Mouse (Mus musculus) R1 (cell line): ENCODE data around the gene Map3k9.

Experiments
- DNase-seq: peaks from one replicate; pipeline ENCODE4 v3.0.0-alpha.2; 2018; ENCODE audit warnings: low read depth, low spot score

Gene Map3k9

DNA sequence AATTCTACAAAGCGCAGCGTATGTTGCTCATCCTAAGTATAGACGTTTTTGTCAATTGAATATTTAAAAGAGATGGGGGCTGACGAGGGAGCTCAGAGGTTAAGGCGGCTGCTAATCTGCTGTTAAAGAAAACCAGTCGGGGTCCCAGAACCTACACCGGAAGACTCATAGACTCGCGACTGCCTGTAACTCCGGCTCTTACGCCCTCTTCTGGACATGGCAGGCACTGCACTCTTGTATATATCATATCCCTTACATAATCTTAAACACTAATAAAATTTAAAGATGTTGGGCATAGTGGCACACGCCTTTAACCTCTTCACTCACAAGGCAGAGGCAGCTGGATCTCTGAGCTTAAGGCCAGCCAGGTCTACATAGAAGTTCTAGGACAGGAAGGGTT is 6.3 kb upstream of the Map3k9 start:
- peak; percentile 80 for DNase-seq

- DNase-seq, result no peak
These were observed 2.3 kb upstream of the Map3k9 start for GRCm38 (mm10) chr12:81783301-81783700.

GRCm38 (mm10) chr12:81782606-81783005 is 1.6 kb upstream of the Map3k9 start:
- DNase-seq, result no peak

DNA sequence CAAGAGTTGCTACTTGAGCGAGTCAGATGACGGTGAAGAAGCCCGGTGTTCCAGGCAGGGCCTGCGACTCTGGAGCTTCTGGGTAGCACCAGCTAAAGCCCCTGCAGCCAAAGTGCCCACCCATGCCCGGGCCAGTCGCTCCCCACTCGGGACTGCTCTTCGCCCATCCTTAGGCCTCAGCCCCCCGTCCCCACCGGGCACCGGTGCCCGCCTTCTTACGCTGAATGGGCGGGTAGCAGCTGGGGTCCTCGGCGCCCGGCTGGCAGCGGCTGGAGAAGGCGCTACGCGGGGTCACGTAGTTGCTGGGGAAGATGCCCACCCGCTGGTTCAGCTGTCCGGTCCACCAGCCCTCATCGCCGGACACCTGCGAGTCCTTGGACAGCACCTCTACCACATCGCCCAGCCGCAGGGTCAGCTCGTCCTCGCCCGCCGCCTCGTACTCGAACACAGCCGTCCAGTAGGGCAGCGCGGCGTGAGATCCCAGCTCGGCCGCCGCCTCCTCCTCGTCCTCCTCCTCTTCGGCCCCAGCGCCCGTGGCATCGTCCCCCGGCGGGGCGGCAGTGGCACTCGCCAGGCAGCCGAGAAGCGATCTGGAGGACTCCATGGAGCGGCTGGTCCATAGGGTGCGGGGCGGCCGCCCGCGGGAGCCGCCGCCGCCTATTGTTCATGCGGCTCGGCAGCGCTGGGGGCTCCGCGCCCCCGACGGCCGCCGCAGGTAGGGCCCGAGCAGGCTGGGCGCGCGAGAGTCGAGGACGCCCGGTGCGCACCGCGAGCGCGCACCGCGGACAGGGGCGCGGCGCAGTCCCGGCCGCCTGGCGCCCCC is 493 bp downstream of the Map3k9 start:
- peak; percentile 35 for DNase-seq

- peak; percentile 90 for DNase-seq
These were observed 1.1 kb downstream of the Map3k9 start for GRCm38 (mm10) chr12:81779831-81780230.

GRCm38 (mm10) chr12:81776191-81776590 is 4.8 kb downstream of the Map3k9 start:
- peak; percentile 51 for DNase-seq

DNA sequence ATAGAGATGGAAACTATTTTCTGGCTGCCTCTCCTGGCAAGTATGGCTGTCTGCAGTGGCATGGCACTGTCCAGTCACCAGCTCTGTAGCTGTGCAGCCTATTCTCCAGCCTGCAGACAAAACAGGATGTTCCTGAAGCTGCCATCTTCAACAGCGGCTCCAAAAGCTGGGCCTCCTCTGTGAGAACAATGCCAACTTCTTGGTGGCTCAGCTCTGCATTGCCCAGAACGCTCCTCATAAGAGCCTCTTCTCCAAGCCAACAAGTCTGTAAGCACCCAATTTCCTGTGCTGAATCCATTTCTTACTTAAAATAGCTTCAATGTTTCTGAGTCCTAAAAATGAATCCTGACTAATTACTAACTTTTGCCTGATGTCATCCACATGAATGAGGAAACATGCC is 5.3 kb downstream of the Map3k9 start:
- DNase-seq, result no peak

DNA sequence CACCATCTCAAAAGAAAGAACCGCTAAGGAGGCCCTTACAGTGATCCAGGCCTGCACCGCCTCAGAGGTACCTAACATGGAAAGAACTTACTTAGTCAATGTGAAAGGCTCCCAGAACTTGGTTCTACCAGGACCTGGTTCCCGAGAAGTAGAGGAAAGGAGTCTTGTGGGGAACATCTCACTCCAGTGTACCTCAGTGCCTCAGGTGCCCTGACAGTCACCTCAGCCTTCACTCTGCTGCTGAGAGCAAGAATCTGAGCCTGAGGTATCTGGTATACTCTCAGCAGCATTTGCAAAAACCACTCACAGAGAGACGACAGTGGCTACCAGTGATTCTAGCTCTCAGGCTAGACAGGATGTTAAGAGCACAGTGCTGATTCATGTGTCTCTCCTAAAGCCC is 6.8 kb downstream of the Map3k9 start:
- DNase-seq, result no peak

GRCm38 (mm10) chr12:81769458-81769857 is 11.5 kb downstream of the Map3k9 start:
- no peak for DNase-seq

DNA sequence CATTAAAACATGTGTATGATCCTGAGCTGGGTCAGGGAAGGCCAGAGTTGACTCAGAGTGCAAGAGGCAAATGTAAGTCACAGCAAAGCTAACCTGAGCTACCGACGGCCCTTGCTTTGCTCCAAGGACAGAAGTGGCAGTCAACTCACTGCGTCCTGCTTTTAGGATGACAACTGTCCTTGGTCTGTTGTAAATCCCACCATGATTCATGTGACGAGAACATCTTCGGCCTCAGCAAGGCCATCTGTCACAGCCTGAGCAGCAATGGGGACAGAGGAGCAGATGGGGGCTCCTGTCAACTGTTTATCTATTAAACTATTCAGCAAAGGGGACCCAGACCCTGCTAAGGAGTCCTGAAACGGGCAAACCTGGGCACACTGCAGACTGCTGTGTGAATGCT is 15.6 kb downstream of the Map3k9 start:
- no peak for DNase-seq

- no peak for DNase-seq
These were observed 16.6 kb downstream of the Map3k9 start for GRCm38 (mm10) chr12:81764370-81764769.

DNA sequence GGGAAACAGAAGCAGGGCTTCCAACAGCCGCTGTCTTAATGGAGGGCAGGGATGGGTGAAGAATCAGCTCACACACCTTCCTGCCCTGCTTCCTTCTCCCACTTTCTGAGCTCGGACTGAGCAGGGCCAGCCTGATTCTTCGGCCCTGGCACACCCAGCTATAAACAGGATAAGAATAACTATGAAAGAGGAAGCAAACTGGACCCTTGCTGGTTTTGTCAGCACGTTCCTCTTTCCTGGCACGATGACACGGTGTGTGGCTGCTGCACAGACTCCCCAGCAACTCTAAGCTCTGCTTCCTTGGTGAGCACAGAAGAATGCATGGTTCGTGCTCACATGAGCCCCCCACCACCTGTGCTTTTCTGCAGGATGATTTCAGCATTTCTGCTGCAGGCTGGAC is 26.3 kb downstream of the Map3k9 start:
- DNase-seq, result no peak

GRCm38 (mm10) chr12:81751116-81751515 is 29.9 kb downstream of the Map3k9 start:
- DNase-seq, result no peak

DNA sequence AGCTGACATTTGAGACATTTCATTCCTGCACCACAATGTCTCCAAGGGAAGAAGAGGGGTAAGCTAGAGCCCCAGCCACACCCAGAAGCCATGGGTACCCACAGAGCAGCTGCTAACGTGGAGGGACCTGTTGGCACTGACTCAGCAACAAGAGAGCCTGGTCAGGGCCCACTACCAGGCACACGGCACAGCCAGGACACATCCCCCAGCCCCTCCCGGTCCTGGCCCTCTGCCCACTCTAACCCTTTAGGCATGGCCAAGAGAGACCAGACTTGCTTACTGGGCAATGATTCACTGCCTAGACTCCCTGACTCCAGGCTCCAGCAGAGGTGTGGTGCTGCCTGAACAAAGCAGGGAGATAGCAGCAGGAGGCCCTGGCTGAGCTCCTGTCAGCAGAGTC is 32.1 kb downstream of the Map3k9 start:
- no peak for DNase-seq

- no peak for DNase-seq
These were observed 32.9 kb downstream of the Map3k9 start for GRCm38 (mm10) chr12:81748021-81748576.

DNA sequence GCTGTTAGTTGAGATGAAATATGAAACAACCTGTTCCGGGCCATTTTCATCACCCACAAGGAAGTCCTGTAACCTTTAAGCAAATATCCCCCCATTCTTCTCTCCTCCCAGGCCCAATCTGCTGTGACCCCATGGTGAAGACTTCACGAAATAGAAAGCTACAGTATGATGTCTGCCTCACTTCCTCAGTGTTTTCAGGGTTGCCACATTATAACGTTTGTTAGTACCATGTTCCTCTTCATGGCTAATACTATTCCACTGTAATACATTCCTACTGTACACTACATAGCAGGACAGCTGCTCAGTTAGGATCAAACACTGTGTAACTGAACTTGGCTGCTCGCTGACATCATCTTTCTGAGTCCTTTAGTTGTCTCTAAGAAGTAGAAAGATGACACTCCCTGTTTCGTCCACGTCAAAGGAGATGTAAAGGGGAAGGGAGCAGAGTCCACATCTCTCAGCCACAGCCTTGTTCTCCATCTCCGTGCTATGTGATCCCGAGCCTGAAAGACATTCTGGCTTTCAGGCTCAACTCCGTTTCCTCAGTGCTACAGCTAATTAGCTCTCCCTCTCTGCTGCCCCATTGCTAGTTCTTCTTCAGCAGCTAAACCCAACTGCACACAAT is 34.5 kb downstream of the Map3k9 start:
- no peak for DNase-seq

DNA sequence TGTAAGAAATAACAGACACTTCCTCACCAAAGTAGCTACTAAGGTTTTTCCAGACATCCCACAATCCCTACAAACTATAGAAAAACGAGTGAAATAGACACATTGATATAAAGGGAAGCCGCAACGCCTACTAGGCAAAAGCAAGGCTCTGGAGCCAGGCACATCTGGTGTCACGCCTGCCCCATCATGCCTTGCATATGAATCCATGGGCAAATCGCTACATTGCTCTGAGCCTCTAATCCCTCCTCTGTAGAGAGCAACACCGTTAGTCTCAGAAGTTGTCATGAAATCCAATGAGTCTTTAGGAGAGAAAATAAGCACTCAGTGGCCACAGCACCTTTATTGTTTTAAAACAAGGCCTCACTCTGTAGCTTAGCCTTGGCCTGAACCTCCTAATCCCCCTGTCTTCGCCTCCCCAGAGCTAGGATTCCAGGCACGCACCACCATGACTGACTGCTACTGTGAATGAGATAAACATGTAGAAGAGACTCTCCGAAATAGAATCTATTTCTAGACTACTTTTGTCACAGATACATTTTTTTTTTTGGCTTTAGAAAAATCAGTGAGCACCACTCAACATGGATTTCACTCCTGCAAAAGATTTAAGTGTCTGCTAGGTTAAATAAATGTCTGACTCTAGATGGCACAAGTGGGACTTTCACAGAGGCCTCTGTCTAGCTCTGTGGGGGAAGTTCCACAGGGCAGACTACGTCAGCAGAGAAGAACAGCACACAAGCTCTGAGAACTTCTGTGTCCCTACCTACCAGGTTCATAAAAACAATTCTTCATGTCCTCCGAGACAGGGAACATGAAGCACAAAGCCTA is 45.5 kb downstream of the Map3k9 start:
- DNase-seq, result no peak

DNA sequence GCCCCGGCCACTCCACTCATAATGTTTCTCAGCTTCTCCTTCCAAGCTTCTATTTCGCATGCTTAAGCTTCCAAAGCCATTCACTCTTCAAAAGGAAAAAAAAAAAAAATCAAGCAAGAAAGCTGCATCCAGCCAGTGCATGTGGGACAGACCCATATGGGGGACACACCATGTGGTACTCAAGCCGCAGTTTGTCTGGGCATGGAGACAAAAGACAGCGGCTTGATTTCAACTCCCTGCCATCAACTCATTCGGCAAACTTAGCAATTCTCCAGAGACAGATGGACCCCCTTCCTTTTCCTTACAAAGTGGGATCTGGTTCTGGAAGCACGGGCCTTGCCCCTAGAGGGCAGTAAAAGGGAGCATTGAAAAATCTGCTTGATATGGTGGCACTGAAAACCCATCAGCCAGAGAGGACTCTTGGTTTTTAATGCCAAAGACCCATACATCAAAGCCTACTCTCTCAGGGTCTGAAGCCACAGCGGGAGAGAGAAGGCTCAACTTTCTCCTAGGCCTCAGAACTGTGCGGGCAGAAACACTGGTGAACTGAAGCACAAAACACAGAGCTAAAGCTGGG is 54.6 kb downstream of the Map3k9 start:
- no peak for DNase-seq

- no peak for DNase-seq
These were observed 56.2 kb downstream of the Map3k9 start for GRCm38 (mm10) chr12:81724776-81725175.

DNA sequence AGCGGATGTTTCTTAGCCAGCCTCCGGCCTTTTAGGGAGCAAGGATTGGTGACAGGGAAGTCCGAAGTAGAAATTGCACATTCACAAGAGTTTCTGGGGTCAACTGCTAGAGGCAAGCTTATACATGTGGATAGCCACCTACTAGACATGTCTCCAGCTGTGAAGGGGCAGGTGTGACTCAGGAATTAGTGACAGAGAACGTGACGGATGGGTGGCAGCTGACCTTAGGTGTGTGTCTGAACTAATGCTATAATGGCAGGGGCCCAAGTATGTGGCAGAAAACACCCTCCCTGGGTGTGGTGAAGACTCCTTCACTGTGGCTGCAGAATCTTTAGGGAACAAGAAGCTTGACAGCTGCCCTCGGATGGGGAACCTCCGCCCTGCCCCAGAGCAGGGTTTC is 57.6 kb downstream of the Map3k9 start:
- no peak for DNase-seq

DNA sequence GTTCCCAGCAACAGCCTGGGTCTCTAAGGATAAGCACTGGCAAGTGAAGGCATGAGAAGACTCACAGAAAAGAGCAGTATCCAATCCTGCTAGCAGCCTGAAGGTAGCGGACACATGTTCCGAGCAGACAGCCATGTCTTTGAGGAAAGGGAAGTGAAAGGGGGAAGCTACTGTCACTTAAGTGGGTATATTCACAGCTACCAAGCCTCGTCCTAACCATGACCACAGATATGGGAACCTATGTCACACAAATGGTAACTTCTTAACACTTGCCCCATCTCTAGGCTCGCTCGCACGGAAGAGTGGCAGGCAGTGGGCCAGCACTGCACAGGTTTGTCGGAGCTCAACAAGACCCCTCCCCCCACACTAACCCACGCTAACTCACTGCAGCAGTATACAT is 61.3 kb downstream of the Map3k9 start:
- no peak for DNase-seq

- no peak for DNase-seq
These were observed 61.8 kb downstream of the Map3k9 start for GRCm38 (mm10) chr12:81719161-81719560.
